Mouse (Mus musculus) macrophage (primary cell): ENCODE results near the gene Gpc5. TPM values are rescaled to one million over a fixed set of nuclear protein-coding genes. Genes with fewer than 3 reads are reported as not detected.

Experiments used
- H3K27ac ChIP-seq: fragments of 350-480 bp; formaldehyde crosslinking; 2 replicates; pipeline ENCODE4 v1.9.0; 2021
- H3K36me3 ChIP-seq: fragments of 350-480 bp; formaldehyde crosslinking; 2 replicates; pipeline ENCODE4 v1.9.0; 2021; ENCODE audit errors: inconsistent target
- H3K4me3 ChIP-seq: fragments of 350-480 bp; formaldehyde crosslinking; 2 replicates; pipeline ENCODE4 v1.9.0; 2021; ENCODE audit errors: inconsistent target
- H3K79me2 ChIP-seq: fragments of 350-480 bp; formaldehyde crosslinking; 2 replicates; pipeline ENCODE4 v1.9.0; 2021; ENCODE audit errors: inconsistent target
- WGBS: methylation state at CpG from one replicate; pipeline ENCODE4 v1.1.7; 2026; ENCODE audit warnings: inconsistent platforms; ENCODE audit not compliant: missing documents; 5-methylcytosine and 5-hydroxymethylcytosine counted together
- polyA plus RNA-seq: library from polyadenylated mRNA; stranded (reverse); fragments of 250-400 nt; gene quantifications from 3 replicates; pipeline ENCODE4 v1.2.4, GENCODE M21; 2018; ENCODE audit warnings: inconsistent platforms

Gene Gpc5
- polyA plus RNA-seq, 1 experiment from 2014 or later, result not detected

DNA sequence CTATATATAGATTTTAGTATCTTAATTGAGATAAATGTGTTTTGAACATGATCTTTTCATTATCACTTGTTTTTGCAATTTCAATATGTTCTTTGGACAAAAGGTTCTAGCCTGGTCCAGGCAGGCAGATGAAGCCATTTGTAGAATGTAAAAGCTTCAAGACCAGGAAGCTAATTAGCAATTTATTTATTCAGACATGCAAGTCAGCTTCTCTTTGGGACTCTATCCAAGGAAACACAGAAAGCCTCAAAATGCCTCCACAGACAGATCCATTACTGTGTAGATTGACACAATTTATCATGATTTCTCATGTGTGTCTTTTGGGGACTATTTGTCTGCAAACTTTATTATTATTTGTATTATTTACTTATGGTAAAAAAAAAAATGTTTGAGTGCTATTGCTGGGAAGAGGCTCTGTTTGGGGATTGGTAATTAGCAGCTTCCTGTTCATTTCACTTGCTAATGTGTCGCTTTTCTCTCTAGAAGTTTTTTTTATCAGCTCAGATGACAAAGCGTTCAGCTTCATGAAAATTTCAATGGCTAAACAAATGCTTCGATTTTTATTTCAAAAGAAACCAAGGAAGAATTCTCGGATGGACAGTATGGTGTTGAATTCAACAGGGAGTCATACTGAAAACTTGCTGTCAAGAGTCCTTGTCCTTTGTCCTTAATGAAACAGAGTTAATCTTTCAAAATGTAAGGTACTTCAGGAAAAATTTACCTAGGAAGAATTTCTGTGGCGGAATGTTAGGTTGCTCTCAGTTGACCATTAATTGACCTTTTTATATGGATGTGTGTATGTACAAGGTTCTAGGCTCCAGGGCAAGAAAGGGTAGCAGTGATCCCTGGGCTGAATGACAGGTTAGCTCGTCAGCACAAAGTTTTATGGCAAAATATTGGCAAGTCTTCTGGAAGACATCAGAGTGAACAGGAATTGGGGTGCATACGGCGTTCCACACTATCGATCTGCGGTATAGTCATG lies 353.1 kb downstream of the Gpc5 start:
- 91% methylated on average over 10 of the region's 10 CpGs for WGBS
- Histone ChIP-seq H3K36me3 (no peaks in the 10 kb centered on the region), H3K27ac (no peak overlapping the region), H3K79me2 (no peaks in the 10 kb centered on the region), H3K4me3 (no peak overlapping the region)

DNA sequence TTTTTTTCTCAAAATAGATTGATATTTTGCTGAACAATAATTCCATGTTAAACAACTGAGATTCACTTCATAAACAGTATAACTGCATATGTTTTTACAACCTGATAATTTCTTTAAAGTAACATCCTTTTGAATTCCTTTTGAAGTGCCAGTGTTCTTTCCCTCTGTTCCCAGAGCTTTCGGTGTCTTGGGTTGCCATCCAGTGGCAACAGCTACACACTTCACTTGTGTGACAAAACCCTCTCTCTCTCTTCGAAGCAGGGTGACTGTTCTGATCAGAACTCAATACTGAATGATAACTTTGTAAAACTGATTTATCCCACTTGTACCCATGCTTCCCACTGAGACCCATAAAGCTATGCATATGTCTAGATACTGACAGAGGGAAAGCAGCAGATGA lies 358.9 kb downstream of the Gpc5 start:
- H3K4me3 ChIP-seq, result no peak overlapping the region
- H3K27ac ChIP-seq, result no peak overlapping the region
- 70% methylated on average over 2 of the region's 2 CpGs for WGBS
- H3K36me3 ChIP-seq, result no peaks in the 10 kb centered on the region
- no peaks in the 10 kb centered on the region for H3K79me2 ChIP-seq

DNA sequence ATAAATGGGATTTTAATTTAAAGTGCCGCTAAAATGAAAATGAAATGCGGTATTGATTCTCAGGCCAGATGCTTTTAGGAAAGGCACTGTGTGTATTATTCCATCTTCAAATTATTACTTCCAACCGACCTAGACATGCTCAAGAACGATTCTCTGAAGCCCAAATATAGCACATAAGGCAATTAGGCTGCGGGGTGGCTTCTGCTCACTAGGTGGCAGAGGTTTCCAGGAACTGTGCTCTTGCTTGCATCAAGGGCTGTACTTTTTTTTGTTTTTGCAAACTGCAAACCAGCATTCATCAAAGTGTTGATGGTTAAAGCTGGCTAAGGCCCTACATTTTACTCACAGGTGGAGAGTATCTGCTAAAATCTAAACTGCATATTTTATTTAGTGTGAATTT lies 375.9 kb downstream of the Gpc5 start:
- Histone ChIP-seq H3K27ac (no peak overlapping the region), H3K4me3 (no peak overlapping the region), H3K79me2 (no peaks in the 10 kb centered on the region), H3K36me3 (no peaks in the 10 kb centered on the region)
- WGBS, result 27% methylated on average over 3 of the region's 5 CpGs

DNA sequence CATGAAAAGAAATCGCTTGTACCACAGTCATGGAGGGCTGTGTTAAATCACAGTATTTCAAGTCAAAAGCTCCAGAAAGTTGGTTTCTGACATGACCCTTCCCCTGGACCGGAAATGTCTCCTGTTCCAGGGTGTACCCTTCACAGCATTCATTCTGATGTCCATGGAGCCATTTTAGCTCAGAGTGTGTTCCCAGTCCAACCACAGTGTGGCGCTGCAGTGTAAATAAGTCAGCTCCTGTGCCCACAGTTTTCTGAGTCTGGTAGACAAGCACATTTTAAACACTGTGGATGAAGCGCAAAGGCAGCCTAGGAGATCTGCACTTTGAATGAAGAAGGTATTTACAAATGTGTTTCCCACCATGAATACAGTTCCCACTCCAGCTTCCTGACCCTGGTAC lies 383.2 kb downstream of the Gpc5 start:
- Histone ChIP-seq H3K79me2 (no peaks in the 10 kb centered on the region), H3K4me3 (no peak overlapping the region), H3K27ac (no peak overlapping the region), H3K36me3 (no peaks in the 10 kb centered on the region)
- WGBS, result 59% methylated on average over 4 of the region's 4 CpGs

- no peak overlapping the region for H3K4me3 ChIP-seq
- H3K27ac ChIP-seq, result no peak overlapping the region
- H3K36me3 ChIP-seq, result no peaks in the 10 kb centered on the region
- 82% methylated on average over 14 of the region's 14 CpGs for WGBS
- H3K79me2 ChIP-seq, result no peaks in the 10 kb centered on the region
Observed at GRCm38 (mm10) chr14:115477360-115477759, 385.3 kb downstream of the Gpc5 start.

DNA sequence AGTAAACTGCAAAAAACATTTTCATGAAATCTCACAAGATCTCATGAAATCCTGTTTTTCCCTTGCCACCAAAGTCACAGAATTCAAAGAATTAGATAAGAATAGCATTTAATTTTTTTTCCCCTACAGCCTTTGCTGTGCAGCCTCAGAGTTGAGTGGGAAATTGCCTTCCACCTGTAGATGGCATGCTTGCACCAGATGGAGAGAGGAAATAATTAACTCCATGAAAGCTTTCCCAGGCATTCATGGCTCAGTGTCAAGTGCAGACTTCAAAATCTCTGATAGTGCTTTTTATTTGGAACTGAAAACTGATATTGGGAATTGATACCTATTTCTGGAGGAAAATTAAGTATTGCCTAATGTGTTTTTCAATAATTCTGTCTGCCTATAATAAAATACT lies 393.1 kb downstream of the Gpc5 start:
- H3K27ac ChIP-seq, result no peak overlapping the region
- H3K79me2 ChIP-seq, result no peaks in the 10 kb centered on the region
- H3K36me3 ChIP-seq, result no peaks in the 10 kb centered on the region
- no peak overlapping the region for H3K4me3 ChIP-seq

GRCm38 (mm10) chr14:115500794-115501193 lies 408.8 kb downstream of the Gpc5 start:
- Histone ChIP-seq H3K27ac (no peak overlapping the region), H3K36me3 (no peaks in the 10 kb centered on the region), H3K4me3 (no peak overlapping the region), H3K79me2 (no peaks in the 10 kb centered on the region)
- WGBS, result 90% methylated on average over 6 of the region's 6 CpGs

DNA sequence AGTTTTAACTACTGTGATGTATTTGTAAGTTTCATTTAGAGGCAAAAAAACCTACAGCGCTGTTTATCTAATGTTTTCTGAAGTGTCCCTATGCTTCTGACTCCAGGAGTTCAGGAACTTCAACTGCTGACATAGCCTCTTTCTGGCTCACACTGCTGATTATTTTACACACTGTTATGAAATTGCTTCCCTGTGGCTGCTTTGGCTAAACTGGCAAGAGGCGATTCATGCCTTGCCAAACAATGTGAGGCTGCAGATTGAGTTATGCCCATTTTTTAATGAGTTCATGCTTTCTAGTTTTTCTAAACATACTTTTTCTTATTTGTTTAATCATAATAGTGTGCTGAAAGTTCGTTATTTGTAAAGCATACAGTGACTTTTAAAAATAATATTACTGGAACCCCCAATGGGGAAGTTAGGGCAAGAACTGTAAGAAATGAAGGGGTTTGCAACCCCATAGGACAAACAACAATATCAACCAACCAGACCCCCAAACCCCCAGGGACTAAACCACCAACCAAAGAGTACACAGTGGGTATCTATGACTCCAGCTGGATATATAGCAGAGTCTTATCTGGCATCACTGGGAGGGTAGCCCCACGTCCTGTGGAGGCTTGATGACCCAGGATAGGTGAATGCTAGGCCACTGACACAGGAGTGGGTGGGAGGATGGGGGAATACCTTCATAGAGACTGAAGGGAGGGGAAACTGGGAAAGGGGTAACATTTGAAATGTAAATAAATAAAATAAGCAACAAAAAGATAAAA lies 454.7 kb downstream of the Gpc5 start:
- 82% methylated on average over 4 of the region's 4 CpGs for WGBS

GRCm38 (mm10) chr14:115551996-115552395 lies 460.0 kb downstream of the Gpc5 start:
- 89% methylated on average over 4 of the region's 4 CpGs for WGBS
- Histone ChIP-seq H3K36me3 (no peaks in the 10 kb centered on the region), H3K79me2 (no peaks in the 10 kb centered on the region), H3K27ac (no peak overlapping the region), H3K4me3 (no peak overlapping the region)

More for the DNA sequence above, 454.7 kb downstream of the Gpc5 start:
- H3K79me2 ChIP-seq, result no peaks in the 10 kb centered on the region
- no peak overlapping the region for H3K4me3 ChIP-seq
- H3K36me3 ChIP-seq, result no peaks in the 10 kb centered on the region
- H3K27ac ChIP-seq, result no peak overlapping the region

DNA sequence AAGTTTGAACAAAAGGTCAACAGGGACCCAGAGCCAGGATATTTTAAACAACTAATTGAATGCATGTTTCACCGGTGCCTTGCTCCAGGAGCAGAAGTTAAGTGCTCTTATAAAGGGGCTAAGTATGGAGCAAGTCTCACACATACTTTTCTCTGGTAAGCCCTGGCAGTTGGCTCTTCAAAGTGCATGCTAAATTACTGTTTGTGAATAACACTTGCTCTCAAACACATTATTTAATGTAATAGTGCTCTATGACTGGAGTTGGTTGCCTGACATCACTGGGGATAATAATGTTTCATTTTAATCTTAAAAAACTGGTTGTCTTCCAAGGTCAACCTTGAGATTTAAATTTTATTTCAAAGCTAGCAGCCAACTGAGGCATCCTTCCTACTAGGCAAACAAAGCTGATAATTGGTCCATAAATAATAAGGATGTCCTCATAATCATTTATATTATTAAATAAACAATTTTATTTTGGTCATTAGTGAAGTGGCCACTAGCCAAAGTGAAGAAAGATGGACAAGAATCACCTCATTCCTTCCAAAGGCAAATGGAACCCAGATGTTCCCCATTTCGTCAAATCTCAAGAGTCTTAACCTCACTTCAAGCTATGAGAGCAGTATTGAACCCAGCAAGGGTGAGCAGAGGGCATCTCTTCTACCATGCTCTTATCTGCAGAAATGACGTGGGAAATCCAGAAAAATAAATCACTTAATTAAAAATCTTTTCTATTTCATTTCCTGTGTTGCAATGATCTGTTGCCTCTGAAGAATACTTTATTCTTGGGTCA lies 488.6 kb downstream of the Gpc5 start:
- H3K36me3 ChIP-seq, result no peaks in the 10 kb centered on the region
- no peak overlapping the region for H3K4me3 ChIP-seq
- no peak overlapping the region for H3K27ac ChIP-seq
- WGBS, result 77% methylated on average over 3 of the region's 3 CpGs
- no peaks in the 10 kb centered on the region for H3K79me2 ChIP-seq

DNA sequence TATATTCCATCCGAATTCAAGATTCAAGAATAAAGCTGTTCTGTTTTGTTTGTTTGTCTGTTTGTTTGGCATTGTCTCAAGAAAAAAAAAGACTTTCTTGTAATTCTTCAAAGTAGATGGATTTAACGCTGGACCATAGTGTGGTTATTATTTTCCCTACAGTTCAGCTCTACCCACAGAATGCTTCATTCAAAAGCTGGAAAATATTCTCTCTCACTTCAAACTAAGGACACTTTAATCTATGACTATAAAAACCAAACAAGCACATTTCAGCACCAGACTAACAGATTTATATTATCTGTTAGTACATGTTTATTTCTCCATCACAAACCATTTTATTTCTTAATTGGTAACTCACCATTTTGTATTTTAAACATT lies 489.2 kb downstream of the Gpc5 start:
- H3K79me2 ChIP-seq, result no peaks in the 10 kb centered on the region
- H3K36me3 ChIP-seq, result no peaks in the 10 kb centered on the region
- H3K27ac ChIP-seq, result no peak overlapping the region
- WGBS, result 96% methylated on average over 2 of the region's 2 CpGs
- H3K4me3 ChIP-seq, result no peak overlapping the region

DNA sequence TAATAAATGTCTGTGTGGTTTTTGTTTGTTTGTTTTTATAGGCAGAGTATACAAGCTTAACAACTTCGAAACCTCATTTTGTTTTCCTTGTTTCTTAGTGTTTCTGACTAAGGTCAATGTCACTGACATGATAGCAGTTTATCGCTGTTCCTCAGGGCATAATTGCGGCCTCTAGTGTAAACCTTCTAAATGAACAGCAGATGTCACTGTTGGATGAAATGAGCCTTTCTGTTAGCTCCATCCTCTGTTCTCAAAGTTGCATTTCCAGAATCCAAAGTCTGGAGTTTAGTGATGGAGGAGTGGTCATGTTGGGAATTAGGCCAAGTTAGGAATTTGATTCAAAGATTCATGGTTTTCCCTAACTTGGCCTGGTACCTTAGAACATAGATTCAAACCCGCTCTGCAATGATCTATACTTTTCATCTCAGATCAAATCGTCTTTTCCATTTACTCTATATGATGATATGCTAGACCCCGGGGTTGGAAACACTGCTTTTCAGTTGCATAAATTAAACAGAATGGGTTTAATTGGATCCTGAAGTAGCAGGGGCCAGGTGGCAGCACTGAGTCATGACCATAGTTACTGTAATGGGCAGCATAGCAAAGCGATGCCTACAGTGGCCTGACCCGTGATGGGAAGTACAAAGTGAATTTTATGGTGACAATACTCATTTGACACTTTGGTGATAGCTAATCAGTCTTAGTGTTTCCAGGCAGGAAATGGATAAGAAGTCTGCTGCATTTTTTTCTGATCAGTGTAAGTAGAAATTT lies 508.4 kb downstream of the Gpc5 start:
- Histone ChIP-seq H3K36me3 (no peaks in the 10 kb centered on the region), H3K79me2 (no peaks in the 10 kb centered on the region), H3K27ac (no peak overlapping the region), H3K4me3 (no peak overlapping the region)
- WGBS, result 66% methylated on average over 8 of the region's 8 CpGs

GRCm38 (mm10) chr14:115614154-115614553 lies 522.1 kb downstream of the Gpc5 start:
- Histone ChIP-seq H3K27ac (no peak overlapping the region), H3K4me3 (no peak overlapping the region), H3K79me2 (no peaks in the 10 kb centered on the region), H3K36me3 (no peaks in the 10 kb centered on the region)
- 75% methylated on average over 4 of the region's 4 CpGs for WGBS

- no peaks in the 10 kb centered on the region for H3K36me3 ChIP-seq
Observed at GRCm38 (mm10) chr14:115616305-115616704, 524.3 kb downstream of the Gpc5 start.

More at GRCm38 (mm10) chr14:115616305-115616704, 524.3 kb downstream of the Gpc5 start:
- no peaks in the 10 kb centered on the region for H3K79me2 ChIP-seq
- H3K4me3 ChIP-seq, result no peak overlapping the region
- H3K27ac ChIP-seq, result no peak overlapping the region
- WGBS, result 59% methylated on average over 2 of the region's 2 CpGs
